Mouse (Mus musculus): ENCODE results near the gene Cryba2.

Cryba2 gene

DNA sequence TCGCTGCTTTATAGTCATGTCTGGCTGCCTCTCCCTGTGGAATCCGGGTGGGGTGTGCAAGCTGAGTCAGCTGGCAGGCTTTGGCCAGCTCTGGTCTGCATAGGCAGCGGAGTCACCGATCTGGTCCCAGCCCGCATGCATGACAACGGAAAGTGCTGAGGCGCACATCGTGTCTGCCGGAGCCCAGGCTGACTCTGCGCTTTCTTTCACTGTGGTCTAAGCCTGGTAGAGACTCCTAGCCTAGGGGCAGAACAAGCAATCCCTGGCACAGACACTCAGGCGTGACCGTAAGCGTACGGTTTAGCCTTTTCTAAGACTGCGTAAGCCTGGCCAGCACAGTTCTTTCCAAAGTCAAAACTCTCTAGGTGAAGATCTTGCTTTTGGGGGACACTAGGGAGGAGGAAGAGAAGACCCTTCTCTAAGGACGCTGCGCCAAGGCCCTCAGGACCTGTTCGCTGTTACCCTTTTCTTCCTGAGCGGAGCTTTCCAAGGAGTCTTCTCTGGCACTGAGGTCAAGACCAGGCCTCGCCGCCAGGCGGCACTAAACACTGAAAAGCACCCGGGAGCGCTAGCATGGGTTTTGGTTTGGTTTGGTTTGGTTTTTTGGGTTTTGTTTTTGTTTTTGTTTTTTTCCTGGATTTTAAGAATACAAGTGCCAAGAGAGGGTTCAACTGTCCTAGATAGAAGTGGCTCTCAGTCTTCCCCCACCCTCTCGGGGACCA, at the start of gene Cryba2:
TSS of gene Cryba2 (minus strand) at position 10 of the 722 bp plus-strand sequence.
- peak; percentile 39 for DNase-seq (ENCODE audit: low read depth, low spot score)

DNA sequence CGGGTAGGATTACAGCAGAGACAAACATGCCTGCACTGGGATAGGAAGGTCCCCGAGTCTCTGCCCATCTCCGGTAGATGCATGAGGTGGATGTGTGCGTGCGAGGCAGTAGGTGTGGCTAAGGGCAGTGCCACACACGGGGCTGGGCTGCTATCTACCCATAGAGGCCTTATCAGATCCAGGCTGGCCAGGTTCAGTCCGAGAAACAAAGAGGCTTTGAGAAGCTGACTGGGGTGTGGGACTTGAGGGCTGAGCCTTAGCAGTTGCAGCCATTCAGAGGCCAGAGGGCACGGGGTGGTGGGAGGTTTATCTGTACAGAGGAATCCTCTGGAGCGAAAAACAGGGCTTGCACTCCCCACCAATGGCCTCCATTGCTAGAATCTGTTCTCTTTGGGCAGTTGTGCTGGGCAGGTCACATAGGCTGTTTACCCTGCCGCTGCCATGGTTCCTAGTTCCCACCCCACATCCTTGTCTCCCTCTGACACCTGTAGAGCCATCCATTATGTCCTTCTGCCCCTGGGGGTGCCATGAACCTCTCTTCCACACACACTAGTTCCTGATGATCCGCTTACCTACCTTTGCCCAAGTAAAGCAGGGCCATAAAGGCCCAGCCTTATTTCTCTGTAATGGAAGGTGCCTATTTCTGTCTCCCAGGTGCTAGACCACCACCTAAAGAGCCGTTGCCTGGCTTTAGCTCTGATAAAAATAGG, 48.9 kb upstream of the Cryba2 start:
- no peak for DNase-seq (ENCODE audit: low read depth, low spot score)

DNA sequence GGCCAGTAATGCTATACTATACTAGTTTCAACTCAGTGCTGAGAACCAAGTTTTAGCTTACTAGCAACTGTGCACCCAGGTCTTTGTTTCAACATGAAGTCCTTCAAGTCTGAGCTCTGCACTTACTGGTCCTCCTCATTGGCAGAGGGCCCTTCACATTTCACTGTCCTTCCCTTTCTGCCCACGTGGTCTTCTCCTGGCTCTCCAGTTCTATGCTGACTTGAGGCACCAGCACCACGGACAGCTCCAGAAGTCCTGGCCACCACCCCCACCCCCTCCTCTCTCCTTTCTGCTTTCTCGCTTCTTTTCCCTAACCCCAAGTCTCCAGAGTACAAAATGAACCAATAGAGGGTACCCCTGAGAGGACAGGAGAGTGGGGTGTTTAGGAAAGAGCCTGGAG, 46.8 kb upstream of the Cryba2 start:
- DNase-seq (ENCODE audit: low read depth, low spot score): no peak

DNA sequence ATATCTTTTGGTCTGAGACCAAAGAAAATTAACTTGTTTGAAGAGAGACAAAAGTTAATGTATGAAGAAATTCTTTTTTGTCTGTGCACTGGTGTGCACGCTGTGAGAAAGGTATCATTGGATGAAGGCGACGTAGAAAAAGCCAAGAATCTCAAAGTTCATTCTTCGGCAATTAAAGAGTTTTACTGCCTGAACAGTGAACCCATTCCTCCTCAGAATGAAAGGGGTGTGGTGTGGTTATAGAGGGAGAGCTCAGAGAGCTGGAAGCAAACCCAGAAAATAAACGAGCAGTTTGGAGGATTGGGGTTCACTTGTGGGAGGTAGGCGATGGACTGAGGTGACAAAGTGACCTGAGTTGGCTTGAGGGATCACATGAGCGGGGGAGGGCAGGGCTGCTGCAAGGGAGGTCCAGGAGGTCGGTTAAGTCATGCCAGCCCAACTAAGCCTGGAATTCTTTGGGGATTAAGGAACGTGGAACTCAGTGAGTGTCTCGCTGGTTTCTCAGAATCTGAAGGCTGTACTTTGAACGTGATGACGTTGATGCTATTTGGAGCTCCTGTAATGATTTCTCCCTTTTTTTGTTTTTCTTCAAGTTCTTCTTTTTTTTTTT, 43.4 kb upstream of the Cryba2 start:
- no peak for DNase-seq (ENCODE audit: low read depth, low spot score)

DNA sequence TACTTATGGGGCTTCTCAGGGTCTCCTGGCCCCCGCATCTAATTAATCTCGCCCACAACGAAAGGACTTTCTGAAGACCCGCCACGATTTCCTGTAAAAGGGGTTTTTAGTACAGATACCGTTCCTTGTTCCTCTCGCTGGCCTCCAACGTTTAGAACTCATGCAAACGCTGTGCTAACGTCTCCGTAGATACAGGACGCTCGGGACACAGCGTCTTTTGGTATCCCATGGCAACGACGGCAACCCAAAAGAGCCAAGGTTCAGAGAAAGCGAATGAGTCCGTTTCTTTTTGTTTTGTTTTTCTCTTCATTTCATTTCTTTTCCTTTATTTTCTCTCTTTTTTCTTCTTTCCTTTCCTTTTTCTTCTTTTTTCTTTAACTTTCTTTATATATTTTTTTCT, 42.5 kb upstream of the Cryba2 start, which contains the start of gene Cfap65:
TSS of gene Cfap65 (minus strand) at position 198 of the 400 bp plus-strand sequence.
- DNase-seq (ENCODE audit: low read depth, low spot score): peak; percentile 11

DNA sequence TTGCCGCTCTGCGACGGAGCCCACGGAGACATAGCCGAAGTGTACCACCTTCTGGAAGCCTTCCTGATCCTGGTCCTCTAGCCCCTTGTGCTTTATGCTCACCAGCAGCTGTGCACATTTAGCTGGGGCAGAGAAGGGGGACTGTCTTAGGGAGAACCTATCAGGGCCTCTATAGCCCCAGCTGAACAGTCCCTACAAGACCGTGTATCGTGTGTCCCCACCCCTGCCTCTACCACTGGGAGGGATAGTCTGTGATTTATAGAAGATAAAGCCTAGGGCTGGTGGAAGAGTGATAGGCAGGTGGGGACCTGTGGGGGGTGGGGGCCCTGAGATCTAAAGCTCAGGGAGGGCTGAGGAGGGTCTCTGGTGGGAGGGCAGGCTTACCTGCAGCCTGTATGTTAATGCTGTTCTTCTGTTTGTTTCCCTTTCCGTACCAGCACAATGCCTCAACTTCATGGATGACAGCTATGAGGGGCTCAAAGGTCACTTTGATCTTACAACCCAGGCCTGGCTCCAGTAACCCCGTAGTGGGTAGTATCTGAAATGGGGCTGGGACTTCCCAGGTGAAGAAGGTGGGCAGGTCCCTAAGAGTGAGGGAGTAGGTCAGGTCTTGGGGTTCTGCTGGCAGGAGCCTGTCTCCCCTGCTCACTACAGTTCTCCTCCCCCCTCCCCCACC, 34.8 kb upstream of the Cryba2 start:
- DNase-seq (ENCODE audit: low read depth, low spot score): no peak

DNA sequence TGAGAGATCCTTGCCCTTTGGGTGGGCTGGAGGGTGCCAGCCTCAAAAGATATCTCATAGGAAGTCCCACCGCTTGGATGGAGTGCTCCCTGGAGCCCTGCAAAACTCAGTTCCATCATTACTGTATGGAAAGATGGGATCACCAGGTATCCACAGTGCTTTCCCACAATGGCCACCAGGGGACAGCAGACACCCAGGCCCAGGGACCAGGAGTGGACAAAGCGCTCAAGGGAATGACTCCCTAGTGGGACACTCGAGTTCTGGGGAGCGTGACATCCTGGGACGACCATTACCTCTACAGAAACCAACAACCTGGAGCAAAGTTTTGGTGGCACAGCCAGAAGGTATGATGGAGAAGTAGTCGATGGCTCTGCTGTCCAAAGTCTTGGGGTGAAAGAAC, 33.8 kb upstream of the Cryba2 start:
- peak; percentile 15 for DNase-seq (ENCODE audit: low read depth, low spot score)

DNA sequence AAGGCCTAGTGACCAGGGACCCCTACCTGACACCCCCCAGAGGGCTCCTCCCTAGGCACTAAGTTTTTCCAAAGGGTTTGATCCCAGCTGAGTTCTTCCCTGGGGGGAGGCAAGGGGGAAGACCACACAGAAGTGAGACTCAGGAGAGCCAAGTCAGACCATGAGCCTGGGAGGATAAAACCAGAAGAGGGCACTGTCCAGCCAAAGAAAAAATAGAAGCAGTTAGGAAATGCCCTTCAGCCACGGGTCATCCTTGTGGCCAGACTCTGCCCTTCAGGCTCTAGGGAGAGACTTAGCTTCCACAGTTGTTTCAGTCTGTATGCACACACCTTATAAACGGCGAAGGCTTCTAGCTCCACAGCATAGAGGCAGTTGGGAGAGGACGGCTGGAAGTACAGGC, 31.5 kb upstream of the Cryba2 start:
- DNase-seq (ENCODE audit: low read depth, low spot score): no peak

DNA sequence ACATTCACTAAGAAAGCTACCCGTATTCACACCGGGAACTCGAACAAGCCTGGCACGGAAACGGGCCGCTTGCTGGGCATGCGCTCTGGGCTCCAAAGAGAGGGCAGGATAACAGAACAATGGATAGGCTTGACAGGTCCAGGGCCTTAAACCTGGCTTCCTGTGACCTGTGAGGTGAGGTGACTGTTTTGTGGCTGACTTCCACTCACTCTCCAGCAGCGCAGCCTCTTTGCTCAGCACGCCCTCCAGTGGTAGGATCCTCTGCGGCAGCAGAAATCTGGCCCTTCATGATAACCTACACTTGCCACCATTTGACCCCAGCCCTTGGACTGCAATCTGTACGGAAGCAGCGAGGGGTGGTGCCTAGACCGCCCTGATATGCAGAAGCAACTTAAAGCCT, 22.8 kb upstream of the Cryba2 start:
- no peak for DNase-seq (ENCODE audit: low read depth, low spot score)

DNA sequence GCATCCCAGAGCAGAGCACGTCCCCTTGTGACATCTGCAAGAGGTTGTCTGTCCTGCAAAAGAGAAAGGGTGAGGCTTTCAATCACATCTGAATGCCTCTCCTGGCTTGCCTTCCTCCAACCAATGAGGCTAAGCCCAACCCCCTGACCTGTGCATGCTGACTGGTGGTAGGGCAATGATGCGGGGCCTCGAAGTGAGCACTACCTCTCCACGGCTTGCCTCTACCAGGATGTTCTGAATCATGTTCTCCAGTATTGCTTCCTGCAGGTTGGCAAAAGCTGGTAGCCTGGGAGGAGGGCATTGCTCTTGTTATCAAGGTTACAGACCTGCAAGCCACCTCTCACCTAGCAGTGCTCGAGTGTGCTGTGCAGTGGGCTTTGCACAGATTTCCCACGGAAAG, 9.2 kb upstream of the Cryba2 start:
- DNase-seq (ENCODE audit: low read depth, low spot score): no peak

DNA sequence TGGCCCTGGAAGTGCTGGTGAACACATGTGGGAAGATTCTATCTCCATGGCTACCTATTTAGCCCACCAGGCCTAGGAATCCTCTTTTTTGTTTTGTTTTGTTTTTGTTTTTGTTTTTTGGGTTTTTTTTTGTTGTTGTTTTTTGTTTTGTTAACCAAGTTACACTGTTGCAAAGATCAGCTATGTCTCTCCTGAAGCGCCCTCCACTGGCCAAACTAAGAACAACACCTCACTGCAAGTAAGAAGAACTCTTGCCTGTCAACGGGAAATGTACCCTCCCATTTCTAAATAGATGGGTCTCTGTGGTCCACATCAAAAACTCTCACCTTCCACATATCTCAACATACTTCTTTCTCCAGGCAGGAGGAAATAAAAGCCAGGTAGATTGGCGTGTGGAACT, 8.7 kb upstream of the Cryba2 start:
- DNase-seq (ENCODE audit: low read depth, low spot score): peak; percentile 32

DNA sequence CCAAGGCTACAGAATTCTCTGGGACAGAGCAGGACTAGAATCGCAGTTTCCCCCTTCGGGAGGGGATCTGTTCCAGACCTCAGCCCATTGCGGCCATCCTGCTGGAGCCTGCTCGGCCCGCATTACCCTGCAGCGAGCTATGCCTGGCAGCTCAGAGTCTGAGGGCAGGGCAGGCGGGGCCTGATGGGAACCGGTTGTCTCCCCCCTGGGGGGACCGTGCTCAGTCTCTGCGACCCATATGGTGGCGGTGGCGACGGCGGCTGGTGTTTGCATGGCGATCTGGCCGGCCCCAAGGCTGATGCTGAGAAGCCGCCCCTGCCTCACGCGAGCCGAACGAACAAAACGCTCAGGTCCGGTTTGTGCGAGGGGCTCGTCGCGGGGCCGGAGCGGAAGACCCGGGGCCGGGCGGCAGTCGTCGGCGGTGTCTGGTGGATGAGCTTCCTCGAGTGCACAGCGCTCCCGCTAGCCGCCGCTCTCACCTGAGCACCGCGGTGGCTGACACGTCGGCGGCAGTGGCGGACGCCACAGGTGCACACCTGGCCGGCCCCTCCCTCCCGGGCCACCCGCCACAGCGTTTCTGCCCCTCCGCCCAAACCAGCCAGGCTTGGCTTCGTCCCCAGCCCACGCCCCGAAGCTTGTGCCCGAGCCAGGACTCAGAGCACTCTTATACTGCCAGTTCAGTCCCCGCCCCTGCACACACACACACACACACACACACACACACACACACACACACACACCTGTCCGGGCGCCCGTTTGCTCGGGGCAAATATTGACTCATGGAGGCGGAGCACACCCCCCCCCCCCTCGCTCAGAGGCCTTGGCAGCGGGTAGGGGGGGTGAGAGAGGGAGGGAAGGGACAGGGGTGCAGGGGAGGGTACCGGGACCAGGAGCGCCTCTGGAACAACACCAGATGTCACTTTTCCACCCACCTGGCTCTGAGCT, 7.7 kb upstream of the Cryba2 start:
- DNase-seq (ENCODE audit: low read depth, low spot score): no peak

DNA sequence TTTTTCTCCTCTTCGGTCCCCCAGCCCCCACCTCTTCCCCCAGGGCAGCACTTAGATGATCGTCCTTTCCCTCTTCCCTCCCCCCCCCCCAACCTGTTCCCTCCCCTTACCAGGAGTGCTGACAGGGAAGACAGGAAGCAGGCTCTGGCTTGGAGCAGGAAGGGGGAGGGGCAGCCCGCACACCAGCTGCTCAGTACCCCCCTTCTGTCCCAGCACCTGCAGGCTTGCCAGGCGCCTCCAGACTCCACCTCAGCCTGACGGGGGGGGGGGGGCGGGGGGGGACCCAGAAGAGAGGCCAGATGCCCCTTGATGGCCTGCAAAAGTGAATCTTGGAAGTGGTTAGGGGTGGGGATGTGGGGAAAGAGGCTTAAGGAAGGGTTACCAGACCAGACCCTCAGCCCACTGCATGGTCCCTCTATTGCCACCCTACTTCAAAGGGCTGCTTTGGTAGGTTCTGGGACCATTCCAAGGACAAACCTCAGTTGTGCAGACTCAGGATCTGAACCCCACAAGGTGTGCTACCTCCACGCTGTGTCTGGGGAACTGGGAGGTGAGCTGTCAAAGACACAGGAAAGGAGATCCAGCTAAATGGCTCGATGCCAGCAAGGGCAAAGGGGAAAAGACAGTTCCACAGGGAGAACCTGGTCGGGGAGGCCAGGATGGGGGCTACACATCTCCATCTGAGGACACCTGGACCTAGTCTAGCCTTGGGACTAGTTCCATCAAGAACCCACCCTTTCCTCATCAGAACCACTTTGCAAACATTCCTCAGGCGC, 5.9 kb upstream of the Cryba2 start:
- no peak for DNase-seq (ENCODE audit: low read depth, low spot score)

DNA sequence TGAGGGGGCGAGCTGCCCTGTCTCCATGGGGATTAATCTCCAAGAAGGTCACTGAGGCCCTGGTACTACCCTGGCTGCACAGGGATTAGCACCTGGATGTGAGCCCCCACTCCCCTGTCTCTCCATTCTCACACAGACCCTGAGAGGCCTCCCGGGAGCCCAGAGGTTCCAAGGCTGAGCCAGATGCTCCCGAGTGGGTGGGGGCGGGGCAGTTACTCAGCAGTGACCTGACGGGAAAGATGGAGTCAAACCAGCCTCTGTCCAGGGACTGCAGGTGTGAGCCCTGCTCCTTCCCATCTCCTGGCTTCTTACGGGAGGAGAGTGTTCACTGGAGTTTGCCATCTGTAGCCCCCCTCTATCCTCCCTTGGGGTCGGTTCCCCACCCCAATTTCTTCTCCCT, 5.0 kb upstream of the Cryba2 start:
- DNase-seq (ENCODE audit: low read depth, low spot score): no peak

DNA sequence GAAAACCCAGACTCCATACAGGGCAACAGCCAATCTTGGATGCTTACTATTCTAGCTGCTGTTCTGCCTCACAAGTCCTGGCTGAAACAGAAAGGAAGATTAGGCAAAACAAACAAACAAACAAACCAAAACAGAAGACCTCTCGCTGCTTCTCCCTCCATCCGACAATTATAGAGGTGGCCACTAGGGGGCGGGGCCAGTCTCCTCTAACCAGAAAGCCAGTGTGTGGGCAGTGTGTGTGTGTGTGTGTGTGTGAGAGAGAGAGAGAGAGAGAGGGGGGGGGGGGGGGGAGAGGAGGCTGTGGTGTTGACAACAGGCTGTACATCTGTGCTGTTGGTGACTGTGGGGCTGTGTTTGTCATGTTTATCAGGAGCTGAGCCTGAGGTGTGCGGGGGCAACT, 2.0 kb upstream of the Cryba2 start:
- DNase-seq (ENCODE audit: low read depth, low spot score): peak; percentile 54

DNA sequence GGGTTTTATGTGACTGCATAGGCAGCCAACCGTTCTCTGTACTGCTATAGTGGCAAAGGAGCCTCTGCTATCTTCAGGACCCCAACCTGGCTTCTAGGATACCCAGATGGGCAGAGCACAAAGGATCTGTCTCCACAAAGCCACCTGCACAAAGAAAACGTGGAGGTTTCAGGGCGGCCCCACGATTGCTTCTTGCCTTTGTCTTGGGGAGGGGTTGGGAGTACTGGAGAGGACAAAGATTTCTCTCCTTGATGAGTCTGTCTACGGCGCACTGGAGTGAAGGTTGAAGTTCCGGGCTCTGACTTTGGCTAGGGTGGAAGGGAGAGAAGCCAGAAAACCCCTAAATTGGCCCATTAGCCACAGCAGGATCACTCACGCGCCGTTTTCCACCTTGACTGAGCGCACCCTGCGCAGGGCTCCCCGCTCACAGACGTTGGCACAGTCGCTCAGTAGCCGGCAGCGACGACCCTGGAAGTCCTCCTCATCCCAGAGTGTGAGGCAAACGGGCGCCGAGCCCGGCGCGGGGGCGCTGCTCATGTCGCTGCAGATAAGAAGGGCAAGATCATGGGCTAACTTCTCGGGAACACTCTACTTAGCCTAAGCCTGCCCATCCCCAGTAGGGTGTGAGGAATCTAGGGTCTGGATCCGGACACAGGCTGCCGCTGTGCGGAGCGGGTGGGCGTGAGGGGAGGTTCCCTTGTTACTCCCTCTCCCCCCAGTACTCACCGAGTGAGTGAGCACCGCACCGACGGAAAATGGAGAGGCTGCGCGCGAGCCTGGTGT, 401 bp downstream of the Cryba2 start:
- no peak for DNase-seq (ENCODE audit: low read depth, low spot score)

DNA sequence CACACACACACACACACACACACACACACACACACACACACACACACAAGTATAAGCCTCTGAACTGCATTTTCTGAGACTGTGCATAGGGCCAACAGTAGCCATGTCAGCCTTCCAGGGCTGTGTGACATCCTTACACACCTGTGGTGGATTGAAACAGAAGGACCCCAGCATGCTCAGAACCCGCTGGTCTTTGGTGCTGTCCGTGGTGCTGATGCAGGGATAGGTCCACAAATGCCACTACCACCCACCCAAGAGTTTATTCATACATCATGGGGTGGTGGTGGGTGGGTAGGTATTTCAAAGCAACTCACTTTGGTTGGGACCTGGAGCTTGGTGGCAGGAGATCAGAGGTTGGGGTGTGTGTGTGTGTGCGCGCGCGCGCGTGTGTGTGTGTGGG, 1.4 kb downstream of the Cryba2 start:
- no peak for DNase-seq (ENCODE audit: low read depth, low spot score)

DNA sequence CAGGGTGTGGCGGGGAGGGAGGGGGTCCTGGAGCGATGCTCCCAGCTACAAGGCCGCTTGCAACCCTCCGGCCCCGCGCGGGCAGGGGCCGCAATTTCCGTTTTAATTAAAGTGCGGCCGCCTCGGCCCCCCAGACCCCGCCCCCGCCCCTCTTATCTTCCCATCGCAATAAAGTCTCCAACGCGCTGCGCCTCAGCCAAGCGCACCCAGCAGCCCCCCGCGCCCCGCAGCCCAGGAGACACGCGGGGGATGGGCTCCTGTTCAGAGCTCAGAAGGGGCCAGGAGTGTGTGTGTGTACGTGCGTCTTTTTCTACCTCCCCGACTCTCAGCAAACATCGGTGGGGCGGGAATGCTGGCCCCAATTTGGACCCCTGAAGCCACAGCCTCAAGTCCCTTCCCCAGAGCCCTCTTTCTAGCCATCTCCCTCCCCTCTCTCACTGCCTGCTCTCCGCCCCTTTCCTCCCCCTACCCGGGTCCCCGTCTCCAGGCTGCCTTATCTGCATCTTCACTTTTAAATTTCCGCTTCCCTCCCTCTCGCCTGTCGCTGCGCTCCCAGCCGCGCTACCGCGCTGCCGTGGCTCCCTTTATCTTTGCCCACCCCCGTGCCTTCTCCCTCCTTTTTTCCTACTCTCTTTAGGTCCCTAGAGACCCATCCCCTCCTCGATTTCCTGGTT, 7.4 kb downstream of the Cryba2 start, which contains the start of gene Fev:
TSS of gene Fev (minus strand) at position 51 of the 674 bp plus-strand sequence.
- DNase-seq (ENCODE audit: low read depth, low spot score): no peak

Data from retina, adult 2 months (tissue).